Mouse (Mus musculus) R1 (cell line): ENCODE measurements around the gene Gm12790.
"Not testable (repeated sequence)": the region's sequence is repeated elsewhere in the genome, so short reads cannot be mapped to it uniquely, and the experiment has no call there.

Experiments used
- DNase-seq: peaks from one replicate; pipeline ENCODE4 v3.0.0-alpha.2; 2018; ENCODE audit warnings: low read depth, low spot score

The Gm12790 gene

DNA sequence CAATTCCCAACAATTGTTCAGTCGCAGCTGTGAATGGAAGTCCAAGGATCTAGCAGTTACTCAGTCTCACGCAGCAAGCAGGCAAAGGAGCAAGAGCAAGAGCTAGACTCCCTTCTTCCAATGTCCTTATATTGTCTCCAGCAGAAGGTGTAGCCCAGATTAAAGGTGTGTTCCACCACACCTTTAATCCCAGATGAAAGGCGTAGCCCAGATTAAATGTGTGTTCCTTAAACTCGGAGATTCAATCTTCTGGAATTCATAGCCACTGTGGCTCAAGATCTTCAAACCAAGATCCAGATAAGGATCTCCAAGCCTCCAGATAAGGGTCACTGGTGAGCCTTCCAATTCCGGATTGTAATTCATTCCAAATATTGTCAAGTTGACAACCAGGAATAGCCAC lies at the start of gene Gm12790:
Gene Gm12790 (minus strand): TSS at position 101 of the 400 bp plus-strand sequence.
- not testable (repeated sequence) for DNase-seq

DNA sequence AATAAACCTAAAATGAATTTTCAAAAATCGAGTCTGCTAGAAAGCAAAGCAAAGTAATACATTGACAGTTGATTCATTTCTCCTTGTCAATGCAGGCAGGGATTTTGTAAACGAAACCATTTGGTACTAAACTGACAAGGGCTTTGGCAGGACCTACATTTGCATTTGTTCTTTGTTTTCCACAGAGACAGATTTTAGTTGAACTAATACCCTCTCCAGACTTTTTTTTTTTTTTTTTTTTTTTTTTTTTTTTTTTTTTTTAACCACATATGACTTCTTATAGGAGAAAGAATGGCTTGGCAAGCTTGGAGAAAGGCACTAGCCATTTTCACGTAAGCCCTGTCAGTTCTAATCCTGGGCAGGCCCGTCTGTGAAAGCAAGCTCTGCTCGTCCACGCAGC lies 45.8 kb upstream of the Gm12790 start:
- no peak for DNase-seq

DNA sequence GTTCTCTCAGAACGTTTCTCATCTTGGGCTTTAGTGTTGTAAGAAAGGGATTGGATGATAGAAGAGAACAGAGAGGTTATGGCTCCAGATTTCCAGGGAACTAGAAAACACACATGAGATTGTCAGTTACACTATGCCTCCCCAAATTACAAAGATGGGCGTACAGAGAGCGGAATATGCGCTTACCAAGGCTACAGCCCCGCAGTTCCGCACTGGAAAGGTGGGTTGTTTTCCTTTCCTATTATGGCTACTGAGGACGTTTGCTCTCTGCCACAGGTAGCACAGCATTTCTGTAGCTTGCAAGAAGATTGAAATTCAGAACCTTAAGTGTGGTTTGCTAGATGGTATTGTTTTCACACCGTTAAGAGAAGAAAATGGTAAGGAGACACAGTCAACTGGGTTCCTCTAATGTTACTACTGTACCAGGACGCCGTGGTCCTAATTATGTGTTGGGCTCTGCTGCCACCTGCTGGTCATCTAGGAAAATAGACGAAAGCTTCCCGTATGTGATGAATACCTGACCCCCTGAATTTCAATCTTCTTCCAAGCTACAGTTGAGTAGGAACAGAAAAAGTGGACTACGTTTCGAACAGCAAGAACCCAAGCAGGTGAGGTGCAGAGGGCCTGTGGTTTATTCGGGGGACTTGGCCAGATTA lies 17.5 kb upstream of the Gm12790 start:
- DNase-seq = peak; percentile 85

DNA sequence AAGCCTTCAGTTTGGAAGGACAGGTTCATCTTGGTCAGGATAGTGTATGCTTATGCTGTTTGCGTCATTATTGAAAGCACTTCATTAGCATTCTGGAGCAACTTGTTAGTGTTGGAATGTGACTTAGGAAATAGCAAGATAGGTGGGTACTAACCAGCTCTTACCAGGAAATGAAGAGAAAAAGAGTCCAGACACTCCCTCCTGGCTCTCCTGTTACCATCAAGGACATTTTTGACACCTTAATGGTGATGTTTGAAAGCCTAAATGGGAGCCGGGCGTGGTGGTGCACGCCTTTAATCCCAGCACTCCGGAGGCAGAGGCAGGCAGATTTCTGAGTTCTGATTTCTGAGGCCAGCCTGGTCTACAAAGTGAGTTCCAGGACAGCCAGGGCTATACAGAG lies 16.6 kb upstream of the Gm12790 start:
- peak; percentile 73 for DNase-seq

DNA sequence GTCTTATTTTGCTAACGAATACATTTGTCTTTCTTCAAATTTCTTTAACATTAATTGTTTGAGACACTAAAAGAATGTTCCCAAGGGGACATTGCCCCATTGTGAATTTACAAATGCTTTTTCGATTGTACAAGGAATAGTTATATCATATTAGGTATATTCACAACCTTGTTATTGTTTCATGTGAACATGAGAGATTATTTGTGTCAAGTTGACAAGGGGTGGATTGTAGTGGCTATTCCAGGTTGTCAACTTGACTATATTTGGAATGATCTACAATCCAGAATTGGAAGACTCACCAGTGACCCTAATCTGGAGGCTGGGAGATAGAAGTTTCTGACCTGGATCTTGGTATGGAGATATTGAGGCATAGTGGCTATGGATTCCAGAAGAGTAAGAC lies 5.5 kb upstream of the Gm12790 start, which contains the start of gene Gm12789:
Gene Gm12789 (plus strand): TSS at position 301 of the 400 bp plus-strand sequence.
- not testable (repeated sequence) for DNase-seq

DNA sequence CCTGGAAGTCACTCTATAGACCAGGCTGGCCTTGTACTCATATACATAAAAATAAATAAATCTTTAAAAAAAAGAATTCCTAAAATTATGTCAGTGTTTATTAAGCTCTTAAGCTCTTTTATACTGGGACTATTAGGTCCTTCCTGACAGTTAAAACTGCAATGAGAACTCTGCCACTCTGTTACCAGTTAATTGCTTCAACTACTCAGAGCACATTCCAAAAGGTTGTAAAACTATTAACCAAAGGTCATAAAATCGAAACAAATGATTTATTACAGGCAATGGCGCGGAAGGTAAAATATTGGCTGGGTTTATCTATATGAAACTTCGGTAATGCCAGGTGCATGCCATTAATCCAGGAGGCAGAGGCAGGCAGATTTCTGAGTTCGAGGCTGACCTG lies 4.8 kb upstream of the Gm12790 start:
- no peak for DNase-seq

DNA sequence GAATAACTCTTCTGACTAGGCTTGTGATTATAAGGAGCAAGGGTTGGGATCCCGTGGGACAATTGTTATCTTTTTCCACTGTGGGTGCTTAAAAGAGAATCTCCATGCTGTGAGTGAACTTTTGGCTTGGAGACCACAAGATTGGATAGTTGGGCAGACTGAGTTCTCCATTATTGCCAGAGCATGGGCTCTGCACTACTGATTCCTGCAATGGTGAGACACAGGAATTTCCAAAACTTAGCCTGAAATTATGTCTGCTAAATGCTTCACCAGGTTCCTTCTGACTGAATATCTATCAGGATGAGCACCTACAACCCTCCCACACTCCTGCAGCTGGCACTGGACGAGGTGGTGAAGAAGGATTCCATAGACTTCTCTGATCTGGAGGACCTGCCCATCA lies 40.7 kb downstream of the Gm12790 start, which contains the start of gene Gm12794:
Gene Gm12794 (plus strand): TSS at position 301 of the 400 bp plus-strand sequence.
- DNase-seq = not testable (repeated sequence)
